Mouse (Mus musculus) urinary bladder, postnatal 0 days (tissue): Measurements from ENCODE around the gene Mup21. TPM values are rescaled to one million over a fixed set of nuclear protein-coding genes. Genes with fewer than 3 reads are reported as not detected.

Experiments used
- polyA plus RNA-seq: library from polyadenylated mRNA; unstranded; fragments of >200 nt; fragmentation: Nextera tagmentation; extraction: Ambion mirVana; gene quantifications from 2 replicates; pipeline ENCODE4 v1.2.1, GENCODE M21; 2015

Gene Mup21
- not detected in 2 replicates for polyA plus RNA-seq

GRCm38 (mm10) chr4:62150811-62151210 lies at the start of gene Mup21:
Gene Mup21 (minus strand): TSS chr4:62150863.

Other genes starting within 250 kb of the Mup21 start
- not detected in 2 replicates for gene Mup20, start 96.7 kb downstream of the Mup21 start, polyA plus RNA-seq
- gene Mup3, start 63.5 kb downstream of the Mup21 start, polyA plus RNA-seq = not detected in 2 replicates
- gene Zfp37, start 80.2 kb upstream of the Mup21 start, polyA plus RNA-seq = 6.3 and 6.6 TPM in 2 replicates
- gene Slc31a2, start 111.7 kb upstream of the Mup21 start, polyA plus RNA-seq = 18.9 and 23.9 TPM in 2 replicates
- 16.1 and 19.1 TPM in 2 replicates for gene Fkbp15, start 209.7 kb upstream of the Mup21 start, polyA plus RNA-seq
- gene Slc31a1, start 209.9 kb upstream of the Mup21 start, polyA plus RNA-seq = 23.5 and 27.8 TPM in 2 replicates